Mouse (Mus musculus): ENCODE measurements around the gene Agbl4.

- TF ChIP-seq GATA1 (IDR thresholded peaks at IDR 0.05; ENCODE audit: borderline replicate concordance, low read length) (no peak), FLI1 (IDR thresholded peaks at IDR 0.05; ENCODE audit: low read length) (no peak)
Measured at GRCm38 (mm10) chr4:111019376-111019775, 621.9 kb downstream of the Agbl4 start.

Data from megakaryocyte, embryonic 14.5 days (primary cell).